Mouse (Mus musculus): ENCODE results near the gene Ms4a15. TPM values are rescaled to one million over a fixed set of nuclear protein-coding genes. Genes with fewer than 3 reads are reported as not detected.

Gene Ms4a15
- total RNA-seq, 2 experiments from 2014 or later = not detected

GRCm38 (mm10) chr19:10959978-10960346 lies 33.1 kb downstream of the Ms4a15 start:
- no peak for DNase-seq

- peak; percentile 57 to 86 for DNase-seq
Measured at GRCm38 (mm10) chr19:10959085-10959977, 33.7 kb downstream of the Ms4a15 start.

DNA sequence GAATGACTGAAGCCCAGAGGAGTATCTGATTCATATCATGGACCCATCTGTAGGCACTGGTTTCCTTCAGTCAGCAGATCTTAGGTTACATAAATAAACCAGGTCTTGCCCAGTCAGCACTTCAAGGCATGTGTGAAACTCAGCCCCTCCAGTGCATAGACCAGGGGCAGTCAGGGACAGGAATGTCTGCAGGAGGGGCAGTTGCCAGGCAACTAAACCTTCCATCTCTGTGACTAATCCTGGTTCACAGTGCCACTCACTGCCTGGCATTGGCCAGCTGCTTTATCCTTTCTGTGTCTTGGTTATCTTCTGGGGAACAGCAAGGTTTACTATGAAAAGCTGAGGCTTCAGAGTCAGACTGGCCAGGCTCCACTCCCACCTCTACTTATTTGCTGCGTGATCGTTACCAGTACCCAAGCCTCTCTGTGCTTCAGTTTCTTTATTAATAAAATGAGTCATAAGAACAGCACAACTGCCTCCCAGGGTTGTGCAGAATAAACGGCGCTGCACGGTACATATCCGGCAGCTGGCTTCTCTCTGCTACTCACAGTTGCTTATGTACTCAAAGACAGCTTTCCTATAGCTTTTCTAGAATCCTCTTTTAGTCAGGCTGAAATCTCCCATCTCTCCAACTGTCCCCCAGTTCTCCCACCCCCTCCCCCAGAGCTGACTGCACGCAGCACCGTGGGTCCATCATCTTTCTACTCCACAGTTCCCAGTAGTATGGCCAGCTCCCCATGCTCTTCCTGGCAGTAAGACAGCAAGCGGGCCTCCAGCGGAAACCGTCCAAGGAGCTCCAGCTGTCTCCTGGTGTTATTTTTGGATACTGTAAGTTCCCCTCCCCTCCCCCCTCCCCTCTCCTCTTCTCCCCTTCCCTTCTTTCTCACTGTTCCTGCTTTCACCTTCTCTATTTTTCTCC lies 40.8 kb downstream of the Ms4a15 start:
- DNase-seq = peak; percentile 40 to 53

GRCm38 (mm10) chr19:10949558-10949957 lies 43.5 kb downstream of the Ms4a15 start:
- DNase-seq = no peak

GRCm38 (mm10) chr19:10949112-10949511 lies 43.9 kb downstream of the Ms4a15 start, which contains the start of gene Ccdc86:
Gene Ccdc86, minus strand, starts transcription at chr19:10949266.
- DNase-seq = peak; percentile 98

DNA sequence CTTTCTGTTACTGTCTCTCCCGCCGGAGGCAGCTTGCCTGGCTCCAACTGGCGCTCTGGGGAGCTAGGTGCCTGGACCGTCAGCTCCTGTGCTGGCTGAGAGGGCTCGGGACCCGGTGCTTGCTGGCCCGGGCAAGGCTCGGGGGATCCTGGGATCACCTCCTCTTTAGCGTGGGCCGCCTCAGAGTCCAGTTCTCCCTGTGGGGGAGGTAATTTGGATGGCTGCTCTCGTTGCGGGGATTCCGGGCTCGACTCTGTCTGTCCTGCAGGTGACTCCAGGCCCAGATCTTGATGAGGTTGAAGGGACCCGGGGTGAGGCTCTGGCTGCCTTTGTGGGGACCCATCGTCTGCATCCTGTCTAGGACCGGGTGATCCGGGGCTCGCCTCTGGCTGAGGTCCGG lies 44.6 kb downstream of the Ms4a15 start:
- no peak for DNase-seq

DNA sequence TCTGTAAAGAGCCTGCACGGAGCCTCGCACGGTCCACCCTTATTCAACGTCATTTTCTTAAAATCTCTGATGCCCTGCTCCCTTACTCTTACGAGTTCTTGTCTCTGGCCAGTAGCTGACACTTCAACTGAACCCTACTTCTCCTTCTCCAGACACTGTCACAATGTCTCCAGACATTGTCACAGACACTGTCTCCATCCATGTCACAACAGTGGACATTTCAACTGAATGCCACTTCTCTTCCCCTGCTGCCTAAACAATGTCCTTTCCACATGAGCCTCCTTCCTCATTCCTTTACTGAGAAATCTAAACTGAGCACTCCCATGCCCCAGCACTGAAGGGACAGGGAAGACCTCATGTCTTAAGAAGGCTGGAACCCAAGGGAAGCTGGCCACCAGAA lies 45.8 kb downstream of the Ms4a15 start:
- no peak for DNase-seq

DNA sequence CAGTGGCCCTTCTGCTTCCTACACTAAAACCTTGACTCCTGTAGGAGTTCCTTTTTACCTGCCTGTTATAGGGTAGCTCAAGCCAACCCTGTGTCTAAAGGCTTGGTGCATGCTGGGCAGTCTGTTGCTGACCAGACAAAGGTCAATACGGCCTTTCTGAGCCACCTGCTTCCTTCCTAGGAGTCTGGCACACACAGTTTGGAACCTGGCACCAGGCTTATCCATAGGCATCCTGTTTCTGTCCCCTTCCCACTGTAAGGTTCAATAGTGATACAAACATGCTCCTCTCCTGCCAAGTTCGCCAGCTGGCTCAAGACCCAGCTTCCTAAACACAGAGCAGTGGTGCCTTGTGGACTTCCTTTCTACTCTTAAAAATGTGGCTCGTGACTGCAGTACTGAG lies 46.5 kb downstream of the Ms4a15 start:
- DNase-seq = no peak

DNA sequence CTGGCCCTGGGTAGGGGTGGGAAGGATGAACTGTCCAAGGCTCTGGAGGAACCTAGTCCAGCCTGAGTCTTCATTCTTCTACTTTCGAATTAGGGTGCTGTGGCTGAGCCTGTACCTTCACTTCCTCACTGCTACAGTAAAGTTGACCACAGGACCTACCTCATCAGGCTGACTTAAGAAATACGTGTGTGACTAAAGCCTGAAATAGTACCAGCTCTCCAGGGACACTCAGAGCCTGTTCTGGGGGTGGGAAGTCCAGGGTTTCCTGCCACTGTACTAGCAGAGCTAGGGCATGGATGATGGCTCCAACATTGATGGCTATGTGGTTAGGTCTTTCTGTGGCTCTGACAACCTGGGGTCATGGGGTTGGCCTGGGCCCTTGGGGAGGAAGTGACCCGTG lies 49.1 kb downstream of the Ms4a15 start:
- no peak for DNase-seq

DNA sequence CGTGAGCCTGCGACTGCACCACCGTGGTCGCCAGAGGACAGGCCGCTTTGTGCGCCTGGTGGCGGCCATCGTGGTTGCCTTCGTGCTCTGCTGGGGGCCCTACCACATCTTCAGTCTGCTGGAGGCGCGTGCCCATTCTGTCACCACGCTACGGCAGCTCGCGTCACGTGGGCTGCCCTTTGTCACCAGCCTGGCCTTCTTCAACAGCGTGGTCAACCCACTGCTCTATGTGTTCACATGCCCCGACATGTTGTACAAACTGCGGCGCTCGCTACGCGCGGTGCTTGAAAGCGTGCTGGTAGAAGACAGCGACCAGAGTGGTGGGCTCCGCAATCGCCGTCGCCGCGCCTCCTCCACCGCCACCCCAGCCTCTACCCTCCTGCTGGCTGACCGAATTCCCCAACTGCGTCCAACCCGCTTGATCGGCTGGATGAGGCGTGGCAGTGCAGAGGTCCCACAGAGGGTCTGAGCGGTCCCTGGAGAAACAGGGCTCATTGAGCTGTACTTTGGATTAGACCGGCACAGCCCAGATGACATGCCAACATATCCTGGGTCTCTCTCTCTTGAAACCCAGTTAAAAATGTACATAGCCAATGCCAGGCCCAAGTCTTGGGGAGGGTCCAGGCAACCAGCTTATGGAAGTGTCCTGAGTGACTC lies 52.1 kb downstream of the Ms4a15 start:
- no peak for DNase-seq

DNA sequence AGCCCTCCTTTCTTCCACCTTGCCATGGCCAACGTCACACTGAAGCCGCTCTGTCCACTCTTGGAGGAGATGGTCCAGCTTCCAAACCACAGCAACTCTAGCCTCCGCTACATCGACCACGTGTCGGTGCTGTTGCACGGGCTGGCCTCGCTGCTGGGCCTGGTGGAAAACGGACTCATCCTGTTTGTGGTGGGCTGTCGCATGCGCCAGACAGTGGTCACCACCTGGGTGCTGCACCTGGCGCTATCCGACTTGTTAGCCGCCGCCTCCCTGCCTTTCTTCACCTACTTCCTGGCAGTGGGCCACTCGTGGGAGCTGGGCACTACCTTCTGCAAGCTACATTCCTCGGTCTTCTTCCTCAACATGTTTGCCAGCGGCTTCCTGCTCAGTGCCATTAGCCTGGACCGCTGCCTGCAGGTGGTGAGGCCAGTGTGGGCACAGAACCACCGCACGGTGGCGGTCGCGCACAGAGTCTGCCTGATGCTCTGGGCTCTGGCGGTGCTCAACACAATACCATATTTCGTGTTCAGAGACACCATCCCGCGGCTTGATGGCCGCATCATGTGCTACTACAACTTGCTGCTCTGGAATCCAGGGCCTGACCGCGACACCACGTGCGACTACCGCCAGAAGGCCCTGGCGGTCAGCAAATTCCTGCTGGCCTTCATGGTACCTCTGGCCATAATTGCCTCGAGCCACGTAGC lies 52.8 kb downstream of the Ms4a15 start:
- DNase-seq = peak; percentile 37 to 61

GRCm38 (mm10) chr19:10938771-10939170 lies 54.3 kb downstream of the Ms4a15 start:
- DNase-seq = no peak

DNA sequence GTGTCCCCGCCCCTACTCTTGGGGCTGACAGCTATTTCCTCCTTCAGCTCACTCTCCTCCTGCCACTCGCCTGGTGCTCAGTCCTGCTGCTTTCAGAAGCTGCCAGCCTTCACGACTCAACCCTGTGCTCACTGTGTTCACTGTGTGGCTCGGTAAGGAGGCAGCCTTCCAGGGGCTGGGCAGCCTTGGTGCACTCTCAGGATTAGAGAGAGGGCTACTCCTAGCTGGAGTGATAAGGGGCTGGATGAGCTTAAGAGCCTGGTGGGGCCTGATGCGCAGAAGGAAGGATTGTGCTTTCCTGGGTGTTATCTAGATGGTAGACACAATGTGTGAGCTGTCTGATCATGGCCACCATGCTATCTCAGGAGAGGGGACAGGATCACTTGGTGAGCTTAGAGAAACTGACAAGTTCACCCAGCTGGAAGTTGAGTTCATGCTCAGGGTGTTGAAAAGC lies 55.9 kb downstream of the Ms4a15 start, which contains the start of gene Ptgdr2:
Gene Ptgdr2, plus strand, starts transcription at position 51 of the 454 bp plus-strand sequence.
- DNase-seq = no peak

- DNase-seq = no peak
Measured at GRCm38 (mm10) chr19:10936077-10936476, 57.0 kb downstream of the Ms4a15 start.

DNA sequence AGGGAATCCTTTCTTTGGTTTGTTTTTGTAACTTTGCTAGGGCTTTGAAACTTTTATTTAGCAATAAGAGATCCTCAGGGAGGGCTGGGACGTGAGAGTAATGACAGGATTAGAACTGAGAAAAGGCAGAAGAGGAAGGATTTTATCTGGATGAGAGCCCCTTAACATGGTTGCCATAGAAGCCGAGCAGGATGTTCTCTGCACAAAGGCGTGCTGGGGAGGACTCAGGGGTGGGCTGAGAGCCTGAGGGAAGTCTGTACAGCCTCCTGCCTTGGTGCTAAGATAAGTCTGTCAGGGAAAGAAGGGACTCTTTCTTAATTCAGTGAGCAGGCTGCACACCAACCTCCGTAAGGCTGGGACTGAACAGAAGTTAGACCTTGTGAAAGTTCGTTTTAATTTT lies 58.0 kb downstream of the Ms4a15 start:
- no peak for DNase-seq

- DNase-seq = no peak
Measured at GRCm38 (mm10) chr19:10930641-10931040, 62.4 kb downstream of the Ms4a15 start.

Other genes with a start within 250 kb of the Ms4a15 start
- gene Cd6, start 163.2 kb downstream of the Ms4a15 start, total RNA-seq (2021) = 1 to 10 TPM in 1 of 2 experiments, under 1 TPM in 1; 0.17 to 1.2 TPM
- 1 to 10 TPM; 2.1 TPM for gene Slc15a3, start 153.5 kb downstream of the Ms4a15 start, total RNA-seq (2021)
- gene Tmem132a, start 123.3 kb downstream of the Ms4a15 start, total RNA-seq (2021) = 10 to 100 TPM; 10.1 to 10.3 TPM
- 100 to 1,000 TPM; 104 to 113 TPM for gene Tmem109, start 111.2 kb downstream of the Ms4a15 start, total RNA-seq (2021)
- gene Prpf19, start 98.0 kb downstream of the Ms4a15 start, total RNA-seq (2021) = 100 to 1,000 TPM; 237 to 251 TPM
- gene Zp1, start 72.6 kb downstream of the Ms4a15 start, total RNA-seq (2021) = not detected
- not detected for gene Ptgdr2, start 56.1 kb downstream of the Ms4a15 start, total RNA-seq (2021)
- 1 to 10 TPM; 6.5 TPM for gene Ccdc86, start 44.0 kb downstream of the Ms4a15 start, total RNA-seq (2021)
- gene Ms4a10, start 18.6 kb downstream of the Ms4a15 start, total RNA-seq (2021) = not detected
- gene Ms4a18, start 24.8 kb upstream of the Ms4a15 start, total RNA-seq (2021) = not detected
- gene Ms4a8a, start 87.9 kb upstream of the Ms4a15 start, total RNA-seq (2021) = 1 to 10 TPM; 2.0 to 2.1 TPM
- not detected for gene 1700017D01Rik, start 137.6 kb upstream of the Ms4a15 start, total RNA-seq (2021)
- not detected for gene 1700025F22Rik, start 172.1 kb upstream of the Ms4a15 start, total RNA-seq (2021)
- not detected for gene Ms4a13, start 203.5 kb upstream of the Ms4a15 start, total RNA-seq (2021)
- gene Ms4a12, start 239.2 kb upstream of the Ms4a15 start, total RNA-seq (2021) = not detected